Mouse (Mus musculus) forebrain, postnatal 0 days (tissue): ENCODE measurements at regions not wholly inside any gene's neighbourhood (a gene's known extent, or its start where the extent isn't known, plus 50 kb on each side); places are given as distances from the start of the nearest gene placed in this dataset.

ENCODE experiments used
- ATAC-seq: fragments of 200-750 bp; cut with Nextera tagmentation; 2 replicates; pipeline ENCODE4 v1.8.0; 2017; ENCODE audit warnings: mild to moderate bottlenecking, moderate library complexity
- DNase-seq: peaks from one replicate; pipeline ENCODE4 v3.0.0-alpha.2; 2015
- H3K27ac ChIP-seq: fragments of 300-500 bp; sonication (generic); 2 replicates; pipeline ENCODE4 v1.5.1; 2014; ENCODE audit warnings: low read depth, mild to moderate bottlenecking, antibody characterized with exemption, low read length, moderate library complexity, mixed read lengths
- H3K27me3 ChIP-seq: fragments of 300-500 bp; sonication (generic); 2 replicates; pipeline ENCODE4 v1.6.1; 2014; ENCODE audit warnings: mild to moderate bottlenecking, low read length, mixed read lengths; ENCODE audit not compliant: insufficient read depth
- H3K36me3 ChIP-seq: fragments of 300-500 bp; sonication (generic); 2 replicates; pipeline ENCODE4 v1.6.1; 2014; ENCODE audit warnings: mild to moderate bottlenecking, moderate library complexity; ENCODE audit not compliant: insufficient read depth
- H3K4me1 ChIP-seq: fragments of 300-500 bp; sonication (generic); 2 replicates; pipeline ENCODE4 v1.6.1; 2014; ENCODE audit warnings: antibody characterized with exemption; ENCODE audit not compliant: insufficient read depth
- H3K4me2 ChIP-seq: fragments of 300-500 bp; sonication (generic); 2 replicates; pipeline ENCODE4 v1.6.1; 2014; ENCODE audit warnings: low read depth, mild to moderate bottlenecking, moderate library complexity
- H3K4me3 ChIP-seq: fragments of 300-500 bp; sonication (generic); 2 replicates; pipeline ENCODE4 v1.5.1; 2014; ENCODE audit warnings: low read depth, low read length, mixed read lengths
- H3K9ac ChIP-seq: fragments of 300-500 bp; sonication (generic); 2 replicates; pipeline ENCODE4 v1.6.1; 2014; ENCODE audit warnings: mild to moderate bottlenecking
- H3K9me3 ChIP-seq: fragments of 300-500 bp; sonication (generic); 2 replicates; pipeline ENCODE4 v1.6.1; 2016; ENCODE audit warnings: low read length
- CTCF ChIP-seq: sonication (generic); IDR thresholded peaks from 2 replicates; pipeline ENCODE4 v1.5.1; 2016; ENCODE audit warnings: antibody characterized with exemption, control low read depth, low read depth
- WGBS: fragments of 180-500 bp; shearing (Covaris S2); extraction: QIAGEN DNeasy Blood & Tissue Kit; methylation state at CpG from one replicate; pipeline ENCODE4 v1.1.7; 2014; 5-methylcytosine and 5-hydroxymethylcytosine counted together

- no peaks in the 10 kb centered on the region for H3K27me3 ChIP-seq
- H3K4me3 ChIP-seq = no peak overlapping the region
- ATAC-seq (no peak), DNase-seq (peak; percentile 16)
- H3K4me2 ChIP-seq = no peak overlapping the region
- no peak overlapping the region for H3K9ac ChIP-seq
- H3K9me3 ChIP-seq = no peaks in the 10 kb centered on the region
- 59% methylated on average over 3 of the region's 3 CpGs for WGBS
- H3K27ac ChIP-seq = no peak overlapping the region
- H3K4me1 ChIP-seq = no peaks in the 10 kb centered on the region
- no peaks in the 10 kb centered on the region for H3K36me3 ChIP-seq
- no peak for TF ChIP-seq CTCF
Measured at GRCm38 (mm10) chr6:67162814-67163213, 75.2 kb upstream of the Serbp1 start.

- no peak overlapping the region for H3K4me2 ChIP-seq
- H3K27me3 ChIP-seq = no peaks in the 10 kb centered on the region
- H3K9ac ChIP-seq = no peak overlapping the region
- no peak overlapping the region for H3K27ac ChIP-seq
- no peak for ATAC-seq
- 72% methylated on average over 7 of the region's 7 CpGs for WGBS
- no peak for TF ChIP-seq CTCF
- no peaks in the 10 kb centered on the region for H3K4me1 ChIP-seq
- H3K36me3 ChIP-seq = no peaks in the 10 kb centered on the region
- no peak for DNase-seq
- no peak overlapping the region for H3K4me3 ChIP-seq
- no peaks in the 10 kb centered on the region for H3K9me3 ChIP-seq
Measured at GRCm38 (mm10) chr6:67161610-67162009, 76.4 kb upstream of the Serbp1 start.

GRCm38 (mm10) chr6:67160564-67160963, 77.4 kb upstream of the Serbp1 start:
- Histone ChIP-seq H3K27ac (no peak overlapping the region), H3K27me3 (no peaks in the 10 kb centered on the region), H3K4me2 (no peak overlapping the region), H3K9ac (no peak overlapping the region), H3K9me3 (no peaks in the 10 kb centered on the region), H3K4me3 (no peak overlapping the region), H3K4me1 (no peaks in the 10 kb centered on the region), H3K36me3 (no peaks in the 10 kb centered on the region)
- no peak for TF ChIP-seq CTCF
- ATAC-seq (no peak), DNase-seq (no peak)
- 84% methylated on average over 3 of the region's 3 CpGs for WGBS

- Histone ChIP-seq H3K27ac (no peak overlapping the region), H3K4me3 (no peak overlapping the region), H3K9me3 (no peaks in the 10 kb centered on the region), H3K27me3 (no peaks in the 10 kb centered on the region), H3K4me2 (no peak overlapping the region), H3K36me3 (no peaks in the 10 kb centered on the region), H3K4me1 (no peaks in the 10 kb centered on the region), H3K9ac (no peak overlapping the region)
- 69% methylated on average over 5 of the region's 5 CpGs for WGBS
- ATAC-seq (no peak), DNase-seq (no peak)
- no peak for TF ChIP-seq CTCF
Measured at GRCm38 (mm10) chr6:67159726-67160523, 78.1 kb upstream of the Serbp1 start.

- Histone ChIP-seq H3K36me3 (no peaks in the 10 kb centered on the region), H3K9ac (no peak overlapping the region; the same call in 1 of the 2 replicates), H3K4me1 (no peaks in the 10 kb centered on the region), H3K4me3 (no peak overlapping the region), H3K27ac (no peak overlapping the region), H3K4me2 (peak overlapping the region; percentile 32), H3K9me3 (no peaks in the 10 kb centered on the region), H3K27me3 (no peaks in the 10 kb centered on the region)
- no peak for TF ChIP-seq CTCF
- WGBS = 16% methylated on average over 2 of the region's 2 CpGs
- ATAC-seq (no peak), DNase-seq (no peak)
Measured at GRCm38 (mm10) chr6:67159224-67159623, 78.8 kb upstream of the Serbp1 start.

GRCm38 (mm10) chr6:67158765-67159164, 79.2 kb upstream of the Serbp1 start:
- peak; percentile 87 for TF ChIP-seq CTCF
- Histone ChIP-seq H3K36me3 (no peaks in the 10 kb centered on the region), H3K4me1 (no peaks in the 10 kb centered on the region), H3K27me3 (no peaks in the 10 kb centered on the region), H3K4me2 (peak overlapping the region; percentile 32), H3K9me3 (no peaks in the 10 kb centered on the region), H3K4me3 (no peak overlapping the region), H3K27ac (no peak overlapping the region), H3K9ac (no peak overlapping the region; the same call in 1 of the 2 replicates)
- ATAC-seq (peak; percentile 94), DNase-seq (peak; percentile 93)
- 0% methylated on average over 10 of the region's 10 CpGs for WGBS

GRCm38 (mm10) chr6:67152845-67153468, 85.0 kb upstream of the Serbp1 start:
- Histone ChIP-seq H3K4me1 (no peaks in the 10 kb centered on the region), H3K9ac (no peak overlapping the region), H3K4me2 (no peak overlapping the region), H3K9me3 (no peaks in the 10 kb centered on the region), H3K4me3 (no peak overlapping the region), H3K27ac (no peak overlapping the region), H3K36me3 (no peaks in the 10 kb centered on the region), H3K27me3 (no peaks in the 10 kb centered on the region)
- TF ChIP-seq CTCF = no peak
- DNase-seq (no peak), ATAC-seq (no peak)
- 82% methylated on average over 3 of the region's 3 CpGs for WGBS
